Mouse (Mus musculus): Measurements from ENCODE around the gene Gm11733.
"Not testable (repeated sequence)": the region's sequence is repeated elsewhere in the genome, so short reads cannot be mapped to it uniquely, and the experiment has no call there.

Gm11733 gene

DNA sequence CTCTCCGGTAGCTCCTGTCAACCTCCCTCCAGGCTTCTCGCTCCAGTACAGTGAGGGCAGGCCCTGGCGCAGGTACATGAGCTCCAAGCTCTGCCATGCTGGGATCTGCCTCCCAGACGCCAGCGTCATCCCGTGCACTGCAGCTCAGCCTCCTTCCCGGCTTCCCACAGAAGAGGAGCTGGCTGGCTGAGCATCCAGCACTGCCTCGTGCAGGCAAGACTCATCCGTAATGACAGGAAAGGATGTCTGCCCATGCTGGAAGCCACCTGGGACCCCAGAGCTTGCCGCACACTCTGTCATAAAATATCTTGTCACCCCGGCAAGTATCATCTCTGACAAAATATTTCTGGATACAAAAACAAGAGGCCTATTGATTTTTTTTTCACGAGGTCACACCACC is at the start of gene Gm11733:
TSS of gene Gm11733 (plus strand) at position 171 of the 400 bp plus-strand sequence.
- no peak for DNase-seq (ENCODE audit: low spot score in 2 of 2)

DNA sequence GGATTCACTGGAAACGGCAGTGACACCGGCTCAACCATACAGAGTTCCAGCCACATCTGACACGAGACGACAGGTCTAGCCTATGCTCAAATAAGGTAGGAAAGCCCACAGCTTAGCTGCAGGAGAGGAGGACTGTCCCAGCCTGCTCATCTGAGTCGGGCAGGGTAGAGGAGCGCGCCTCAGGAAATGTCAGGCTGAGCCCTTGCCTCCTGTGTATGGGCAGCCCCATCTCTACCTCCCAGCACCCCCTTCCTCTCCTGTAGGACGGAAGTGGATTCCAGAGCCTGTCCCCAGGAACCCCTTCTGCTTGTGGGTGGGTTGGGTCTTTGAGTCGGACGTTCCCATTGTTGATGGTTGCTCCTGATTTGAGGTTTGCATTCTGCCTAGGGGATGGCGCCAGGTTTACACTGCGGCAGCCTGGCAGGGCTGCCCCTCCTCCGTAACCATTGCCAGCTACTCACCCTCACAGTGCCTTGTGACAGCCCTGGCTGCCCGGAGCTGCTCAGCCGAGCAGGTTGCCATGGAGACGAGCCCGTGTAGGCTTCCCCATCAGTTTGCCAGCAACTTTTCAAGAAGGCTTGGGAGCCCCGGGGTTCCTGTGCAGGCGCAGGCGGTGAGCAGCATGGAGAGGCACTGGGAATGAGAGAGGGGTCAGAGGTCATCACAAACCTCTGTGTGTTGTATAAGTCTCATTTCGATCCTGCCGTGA is 47.6 kb upstream of the Gm11733 start:
- DNase-seq (ENCODE audit: low spot score in 2 of 2): no peak

DNA sequence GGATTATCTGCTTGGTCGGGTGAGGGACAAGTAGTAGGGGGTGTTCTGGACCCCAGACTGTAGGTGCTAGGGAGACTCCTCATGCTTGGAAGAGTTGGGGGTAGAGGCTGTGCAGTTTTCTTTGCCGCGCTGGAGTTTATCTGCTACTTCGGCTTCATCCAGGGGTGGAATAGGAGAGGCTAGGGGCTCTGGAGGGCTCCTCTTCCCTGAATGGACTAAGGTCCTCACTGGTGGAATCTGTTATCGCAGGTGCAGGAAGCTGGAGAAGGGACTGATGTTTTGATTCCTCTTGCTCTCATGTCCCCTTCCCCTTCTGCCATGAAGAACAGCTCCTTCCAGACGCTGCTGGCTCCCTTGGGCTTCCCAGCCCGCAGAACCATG is 47.1 kb upstream of the Gm11733 start:
- no peak for DNase-seq (ENCODE audit: low spot score in 2 of 2)

DNA sequence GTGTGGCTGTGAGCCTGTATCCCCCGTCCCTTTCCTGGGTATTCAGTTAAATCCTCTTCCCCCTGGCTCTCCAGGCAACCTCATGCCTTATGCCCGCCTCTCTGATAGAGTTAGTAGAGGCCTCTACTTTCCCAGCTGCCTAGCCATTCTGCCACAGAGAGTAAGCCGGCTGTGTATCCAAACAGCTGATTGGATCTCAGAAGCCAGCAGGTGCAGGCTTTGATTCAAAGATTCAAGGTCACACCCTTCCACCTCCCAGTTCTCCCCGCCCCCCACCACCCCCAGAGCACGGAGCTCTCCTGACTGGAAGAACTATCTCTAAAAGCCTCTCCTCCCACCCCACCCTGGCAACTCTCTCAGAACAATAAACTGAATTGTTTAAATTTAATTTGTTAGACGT is 45.8 kb upstream of the Gm11733 start:
- DNase-seq (ENCODE audit: low spot score in 2 of 2): no peak

DNA sequence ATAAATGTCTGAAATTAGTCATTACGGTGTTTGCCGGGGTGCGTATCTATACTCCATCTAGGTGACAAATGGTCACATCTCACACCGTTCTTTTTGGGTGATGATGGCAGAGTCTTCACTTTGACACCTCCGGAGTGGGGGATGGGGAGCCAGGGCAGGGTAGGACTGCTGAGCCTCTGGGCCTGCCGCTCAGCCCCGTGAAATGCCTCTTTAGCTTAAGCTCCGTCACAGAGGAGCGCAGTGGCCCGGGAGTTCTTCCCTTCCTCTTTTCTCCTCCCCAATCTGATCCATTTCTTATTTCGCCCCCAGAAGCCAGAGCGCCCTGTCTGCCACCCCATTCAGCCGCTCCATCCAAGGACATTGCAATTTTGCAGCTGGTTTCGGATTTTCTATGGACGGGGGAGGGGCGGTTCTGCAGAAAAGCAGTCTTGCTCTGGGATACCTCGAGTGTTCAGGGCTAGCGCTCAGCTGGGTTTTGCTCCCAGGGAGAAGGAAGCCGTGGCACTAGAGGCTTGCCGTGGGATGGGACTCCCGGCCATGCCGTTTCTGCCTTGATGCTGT is 43.2 kb upstream of the Gm11733 start:
- no peak for DNase-seq (ENCODE audit: low spot score in 2 of 2)

DNA sequence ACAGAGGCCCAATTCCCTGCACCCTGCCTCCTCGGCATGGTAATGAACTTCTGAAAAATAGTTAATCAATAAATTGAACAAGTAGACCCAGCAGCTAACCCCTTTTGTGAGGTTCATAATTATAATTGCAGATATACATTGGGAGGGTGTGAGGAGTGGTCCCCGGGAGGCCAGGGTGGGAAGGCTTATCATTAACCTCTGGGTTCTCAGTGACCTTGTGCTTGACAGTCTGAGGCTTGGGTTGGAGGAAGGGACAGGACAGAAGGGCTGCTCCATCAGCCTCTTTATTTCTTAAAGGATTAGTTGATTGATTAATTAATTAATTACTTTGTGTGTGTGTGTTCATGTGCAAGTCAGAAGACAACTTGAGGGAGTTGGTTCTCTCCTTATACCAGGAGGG is 40.1 kb upstream of the Gm11733 start:
- DNase-seq (ENCODE audit: low spot score in 2 of 2): no peak

DNA sequence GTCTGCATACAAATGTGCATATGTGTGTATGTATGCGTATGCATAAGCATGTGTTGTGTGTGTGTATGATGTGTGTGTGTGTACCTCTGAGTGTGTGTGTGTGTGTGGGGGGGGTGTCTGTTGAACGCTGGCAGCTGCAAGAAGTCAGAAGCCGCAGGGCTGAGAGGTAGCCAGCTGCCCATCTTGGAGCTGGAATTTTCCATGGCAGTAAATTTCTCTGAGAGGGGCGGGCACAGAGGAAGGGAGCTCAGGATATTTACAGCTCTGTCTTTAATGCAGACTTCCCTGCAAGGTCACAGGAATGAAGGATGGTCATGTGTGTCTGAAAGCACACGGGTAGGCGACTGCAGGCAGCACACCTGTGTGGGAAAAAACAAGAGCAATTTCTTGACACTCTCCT is 38.5 kb upstream of the Gm11733 start:
- DNase-seq (ENCODE audit: low spot score in 2 of 2): no peak

DNA sequence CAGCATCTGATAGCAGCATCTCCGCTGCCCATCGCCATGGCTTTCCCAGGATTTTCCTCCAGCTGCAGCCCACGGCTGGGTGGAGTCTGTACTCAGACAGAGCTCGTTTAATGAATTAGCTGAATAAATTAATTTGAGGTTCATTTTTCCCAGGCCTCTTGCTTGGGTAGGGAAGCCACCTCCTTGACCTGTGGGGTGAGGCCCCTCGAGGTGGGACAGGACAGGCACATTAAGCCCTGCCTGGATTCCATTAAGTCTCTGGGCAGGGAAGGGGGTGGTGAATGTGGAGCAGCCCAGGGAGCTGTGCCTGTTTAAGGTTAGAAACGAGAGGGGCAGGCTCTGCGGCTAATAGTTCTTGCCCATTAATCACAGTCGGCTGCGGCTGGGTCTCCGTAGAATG is 30.1 kb upstream of the Gm11733 start:
- DNase-seq (ENCODE audit: low spot score in 2 of 2): no peak

DNA sequence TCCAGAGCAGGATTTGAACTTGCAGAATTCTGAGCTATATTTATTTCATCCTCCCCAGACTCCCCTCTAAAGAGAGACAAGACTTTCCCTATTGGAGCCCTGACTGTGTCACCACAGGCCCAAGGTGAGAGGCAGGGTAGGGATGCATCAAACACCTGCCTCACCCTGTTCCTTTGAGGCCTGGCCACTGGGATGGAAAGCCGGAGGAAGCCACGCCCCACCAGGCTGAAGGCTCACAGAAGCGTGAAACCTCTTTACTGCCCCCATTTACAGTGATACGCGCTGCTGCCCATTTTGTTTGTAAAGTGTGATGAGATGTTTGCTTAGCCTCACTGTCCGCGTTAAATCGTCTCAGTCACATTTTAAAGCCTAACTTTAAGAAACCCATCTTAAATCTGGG is 25.0 kb upstream of the Gm11733 start:
- no peak for DNase-seq (ENCODE audit: low spot score in 2 of 2)

DNA sequence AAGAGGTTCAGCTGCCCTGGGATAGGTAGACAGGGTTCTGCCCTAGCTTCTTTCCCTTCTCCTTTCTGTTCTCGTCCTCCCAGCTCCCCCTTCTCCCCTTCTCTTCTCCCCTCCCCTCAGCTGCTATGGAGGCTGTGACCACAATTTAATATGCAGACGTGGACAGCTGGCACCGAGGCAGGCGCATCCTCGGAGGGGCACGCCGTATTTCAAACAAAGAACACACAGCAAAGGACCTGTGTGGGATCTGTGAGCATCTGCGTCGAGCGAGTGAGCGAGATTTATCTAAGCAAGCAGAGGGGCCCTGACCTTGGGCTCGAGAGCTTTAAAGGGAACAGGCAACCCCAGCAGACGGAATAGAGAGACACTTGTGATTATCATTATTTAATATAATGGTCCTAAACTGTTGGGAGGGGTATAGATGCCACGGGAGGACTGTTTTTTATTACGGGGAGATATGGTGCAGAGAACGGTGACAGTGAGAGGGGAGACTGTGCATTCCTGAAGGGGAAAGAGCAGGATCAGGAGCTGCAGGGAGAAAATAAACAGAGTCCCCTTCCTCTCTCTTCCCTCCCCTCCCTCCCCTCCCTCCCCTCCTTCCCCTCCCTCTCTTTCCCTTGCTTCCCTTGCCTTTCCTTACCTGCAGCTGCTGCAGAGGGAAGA is 21.8 kb upstream of the Gm11733 start:
- no peak for DNase-seq (ENCODE audit: low spot score in 2 of 2)

DNA sequence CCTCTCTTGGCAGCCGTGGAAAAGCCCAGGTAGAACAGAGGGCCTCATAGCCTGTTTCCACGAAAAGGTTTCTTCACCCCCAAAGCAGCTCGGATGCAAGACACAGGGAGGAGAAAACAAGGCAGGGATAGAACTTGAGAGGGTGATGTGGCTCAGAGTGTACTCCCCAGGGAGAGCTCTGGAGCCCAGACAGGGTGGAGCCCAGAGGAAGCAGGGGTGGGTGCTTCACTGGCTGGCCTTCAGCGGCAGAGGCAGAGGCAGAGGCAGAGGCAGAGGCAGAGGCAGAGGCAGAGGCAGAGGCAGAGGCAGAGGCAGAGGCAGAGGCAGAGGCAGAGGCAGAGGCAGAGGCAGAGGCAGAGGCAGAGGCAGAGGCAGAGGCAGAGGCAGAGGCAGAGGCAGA is 20.8 kb upstream of the Gm11733 start:
- not testable (repeated sequence) for DNase-seq (ENCODE audit: low spot score in 2 of 2)

DNA sequence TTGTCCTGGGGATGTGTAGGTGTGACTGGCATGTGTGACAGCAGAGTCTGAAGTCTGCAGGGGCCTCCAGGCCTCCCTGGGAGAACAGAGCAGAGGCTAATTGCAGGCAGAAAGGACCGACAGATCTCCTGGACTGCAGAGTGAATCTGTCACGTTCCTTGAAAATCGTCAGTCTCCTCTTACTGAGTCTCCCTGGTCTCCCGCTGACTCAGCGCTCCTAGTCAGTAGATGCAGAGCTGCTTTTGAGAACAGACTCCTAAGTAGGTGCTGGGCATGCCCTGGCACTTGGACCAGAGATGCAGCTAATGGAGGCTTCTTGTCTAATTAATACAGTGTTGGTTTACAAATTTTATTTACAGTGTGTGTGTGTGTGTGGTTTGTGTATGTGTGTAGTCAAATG is 17.9 kb upstream of the Gm11733 start:
- DNase-seq (ENCODE audit: low spot score in 2 of 2): no peak

DNA sequence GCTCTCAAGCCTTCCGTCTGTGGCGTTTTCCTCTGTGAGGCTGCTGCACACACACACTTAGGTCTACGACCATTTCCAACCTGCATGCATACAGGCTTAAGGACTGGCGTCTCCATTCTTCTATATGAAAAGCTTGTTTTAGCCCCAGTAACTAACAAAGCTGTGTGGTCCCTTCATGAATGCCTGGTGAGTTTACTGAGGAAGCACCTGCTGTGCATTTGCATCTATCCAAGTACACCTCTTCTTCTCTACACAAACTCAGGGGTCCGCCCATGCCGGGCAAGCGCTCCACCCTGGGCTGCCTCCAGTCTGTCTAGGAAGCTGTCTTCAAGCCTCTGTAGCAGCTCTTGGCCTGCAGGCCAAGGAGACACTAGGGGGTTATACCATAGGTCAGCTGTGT is 17.3 kb upstream of the Gm11733 start:
- no peak for DNase-seq (ENCODE audit: low spot score in 2 of 2)

DNA sequence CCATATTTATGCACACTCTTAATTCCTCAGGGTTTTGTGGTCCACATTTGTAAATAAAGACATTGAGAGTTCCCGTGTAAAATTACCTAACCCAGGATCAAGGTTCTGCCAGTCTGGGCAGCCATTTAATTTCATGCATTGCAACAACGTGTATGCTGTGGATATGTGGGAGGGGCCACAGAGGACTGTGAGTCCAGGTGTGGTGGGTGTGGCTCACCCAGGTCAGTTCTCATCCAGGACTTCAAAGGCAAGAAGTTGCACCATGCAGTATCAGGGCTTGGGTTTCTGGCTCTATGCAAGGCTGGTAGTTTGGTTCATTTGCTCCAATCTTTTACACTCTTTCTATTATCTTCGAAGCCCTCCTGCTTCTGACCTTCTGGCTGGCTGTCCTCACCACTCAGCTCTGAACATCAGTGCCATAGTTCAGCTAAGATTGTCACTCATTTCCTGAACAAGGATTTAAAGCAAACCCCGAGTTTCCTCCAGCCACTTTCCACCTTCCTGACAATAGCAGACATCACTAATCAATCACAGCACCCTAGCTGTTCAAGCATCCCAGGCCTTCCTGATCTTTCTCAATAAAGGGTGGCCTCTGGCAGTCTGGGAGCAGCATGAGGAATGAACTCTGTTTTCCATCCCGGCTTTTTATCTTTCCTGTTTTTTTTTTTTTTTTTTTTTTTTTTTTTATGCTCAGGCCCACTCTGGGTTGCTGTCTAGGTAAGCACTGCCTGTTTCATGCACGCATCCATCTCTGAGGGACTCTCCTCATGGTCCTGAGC is 15.4 kb upstream of the Gm11733 start:
- DNase-seq (ENCODE audit: low spot score in 2 of 2): no peak

DNA sequence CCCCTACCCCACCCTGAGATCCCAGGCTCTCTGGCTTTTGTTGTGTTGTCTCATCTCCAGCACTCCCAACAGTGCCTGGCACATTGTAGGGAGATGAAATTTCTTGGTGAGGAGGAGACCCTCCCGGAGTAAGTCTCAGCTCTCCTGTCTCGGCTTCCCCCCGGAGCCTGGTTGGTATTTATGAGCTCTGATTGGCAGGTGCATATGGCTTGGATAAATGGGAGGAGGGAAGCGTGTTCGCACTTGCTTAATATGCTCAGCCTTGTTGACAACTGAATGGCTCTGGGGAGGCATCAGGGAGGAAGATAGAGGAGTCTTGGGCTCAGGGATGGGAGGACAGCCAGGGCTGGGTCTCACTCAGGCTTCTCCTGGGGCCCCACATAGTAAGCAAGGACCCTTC is 14.4 kb upstream of the Gm11733 start:
- no peak for DNase-seq (ENCODE audit: low spot score in 2 of 2)

DNA sequence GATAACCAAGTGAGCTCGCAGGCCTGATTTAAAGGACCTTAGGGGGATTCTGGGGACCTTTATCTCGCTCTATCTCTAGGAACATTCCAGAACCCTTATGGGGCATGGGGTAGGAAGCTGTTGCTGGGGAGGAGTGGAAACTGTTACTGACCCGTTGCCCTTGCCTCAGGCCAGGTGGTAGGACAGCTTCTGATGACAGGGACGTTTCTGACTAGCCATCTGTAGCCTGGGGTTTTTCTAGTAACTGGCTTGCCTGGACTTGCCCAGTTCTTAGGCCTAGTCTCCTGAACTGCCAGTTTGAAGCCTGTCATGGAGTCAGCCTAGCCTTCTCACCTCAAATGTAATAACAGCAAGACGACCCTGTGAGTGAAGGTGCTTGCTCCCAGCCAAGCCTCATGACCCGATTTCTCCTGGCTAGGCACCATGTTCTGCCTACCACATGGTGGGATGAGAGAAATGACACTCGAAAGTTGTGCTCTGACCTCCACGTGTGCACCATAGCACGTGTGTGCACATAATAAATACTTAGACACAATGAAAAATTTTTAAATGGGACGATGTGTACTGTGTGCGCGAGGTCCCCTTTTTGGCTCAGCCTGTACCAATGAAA is 13.5 kb upstream of the Gm11733 start:
- no peak for DNase-seq (ENCODE audit: low spot score in 2 of 2)

DNA sequence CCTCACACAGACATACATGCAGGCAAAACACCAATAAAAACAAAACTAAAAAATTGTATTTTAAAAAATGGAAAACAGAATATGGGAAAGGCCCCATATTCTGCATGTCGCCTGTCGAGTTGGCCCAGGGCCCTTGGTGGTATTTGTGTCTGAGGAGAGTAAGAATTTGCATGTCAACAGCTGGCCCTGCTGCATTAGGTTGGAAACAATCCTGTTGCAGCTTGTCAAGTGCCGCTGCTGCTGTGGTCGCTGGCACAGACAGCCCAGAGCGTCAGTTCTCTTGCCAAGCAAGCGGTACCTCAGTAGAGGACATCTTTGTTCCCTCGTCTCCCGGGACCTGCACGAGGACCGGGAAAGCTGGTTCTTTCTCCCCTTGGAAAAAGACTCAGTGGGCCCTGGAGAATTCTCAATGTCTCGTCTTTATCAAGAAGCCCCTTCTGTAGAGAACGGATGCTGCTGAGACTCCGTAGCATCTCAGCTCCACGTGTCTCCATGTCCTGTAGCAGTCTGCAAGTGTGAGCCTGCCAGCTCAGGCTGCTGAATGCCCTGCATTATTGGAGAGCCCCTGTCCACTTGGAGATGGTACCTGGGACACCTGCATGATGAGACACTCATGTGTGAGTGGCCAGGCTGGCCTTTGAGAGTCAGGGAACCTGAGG is 12.4 kb upstream of the Gm11733 start:
- no peak for DNase-seq (ENCODE audit: low spot score in 2 of 2)

DNA sequence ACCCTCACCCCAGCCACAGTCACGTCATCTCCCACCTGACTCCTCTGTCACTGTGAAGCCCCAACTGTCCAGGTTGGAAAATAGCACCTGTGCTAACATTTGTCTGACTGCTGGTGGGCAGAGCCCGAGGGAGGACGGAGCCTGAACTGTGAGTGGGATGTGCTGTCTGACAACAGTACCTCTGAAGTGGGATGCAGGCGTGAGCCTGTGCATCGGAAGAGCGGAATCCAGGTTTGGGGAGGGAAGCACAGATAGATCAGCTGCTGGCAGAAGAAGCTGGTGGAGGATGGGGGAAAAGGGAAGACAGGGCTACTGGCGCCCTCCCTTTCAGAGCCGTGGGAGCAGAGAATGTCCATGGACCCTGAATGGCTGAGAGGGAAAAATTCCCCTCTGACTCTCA is 11.3 kb upstream of the Gm11733 start:
- no peak for DNase-seq (ENCODE audit: low spot score in 2 of 2)

DNA sequence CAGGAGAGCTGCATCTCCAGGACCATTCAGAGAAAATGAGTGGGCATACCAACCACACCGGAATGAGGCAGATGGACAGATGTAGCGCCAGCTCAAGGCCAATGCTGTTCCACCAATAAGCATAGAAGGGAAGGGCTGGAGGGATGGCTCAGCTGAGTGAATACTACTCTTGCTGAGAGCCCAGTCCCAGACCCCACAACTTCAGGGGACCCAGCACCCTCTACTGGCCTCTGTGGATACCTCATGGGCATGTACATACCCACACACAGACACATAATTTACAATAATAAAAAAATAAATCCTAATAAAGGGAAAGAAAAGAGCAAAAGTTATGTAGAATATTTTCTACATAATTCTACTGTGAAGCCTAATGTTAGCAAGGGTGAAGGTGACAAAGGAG is 9.0 kb upstream of the Gm11733 start:
- no peak for DNase-seq (ENCODE audit: low spot score in 2 of 2)

DNA sequence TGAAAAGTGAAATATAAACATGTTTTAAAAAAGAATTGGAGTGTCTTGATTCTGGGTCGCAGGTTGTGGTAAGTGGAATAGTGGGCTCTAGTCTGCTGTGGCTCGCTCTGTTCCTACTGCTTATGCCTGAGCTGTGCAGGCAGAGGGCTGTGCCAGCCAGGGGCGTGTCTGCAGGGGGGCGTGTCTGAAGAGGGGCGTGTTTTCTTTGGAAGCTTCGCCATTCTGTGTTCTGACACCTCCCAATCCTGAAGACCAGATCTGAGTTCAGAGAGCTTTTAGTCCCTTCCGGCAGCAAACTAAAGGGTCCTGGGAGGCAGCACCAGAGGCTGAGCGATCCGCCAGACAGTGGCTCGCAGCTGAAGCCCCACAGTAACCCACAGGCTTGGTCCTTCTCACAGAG is 8.5 kb upstream of the Gm11733 start:
- DNase-seq (ENCODE audit: low spot score in 2 of 2): no peak

DNA sequence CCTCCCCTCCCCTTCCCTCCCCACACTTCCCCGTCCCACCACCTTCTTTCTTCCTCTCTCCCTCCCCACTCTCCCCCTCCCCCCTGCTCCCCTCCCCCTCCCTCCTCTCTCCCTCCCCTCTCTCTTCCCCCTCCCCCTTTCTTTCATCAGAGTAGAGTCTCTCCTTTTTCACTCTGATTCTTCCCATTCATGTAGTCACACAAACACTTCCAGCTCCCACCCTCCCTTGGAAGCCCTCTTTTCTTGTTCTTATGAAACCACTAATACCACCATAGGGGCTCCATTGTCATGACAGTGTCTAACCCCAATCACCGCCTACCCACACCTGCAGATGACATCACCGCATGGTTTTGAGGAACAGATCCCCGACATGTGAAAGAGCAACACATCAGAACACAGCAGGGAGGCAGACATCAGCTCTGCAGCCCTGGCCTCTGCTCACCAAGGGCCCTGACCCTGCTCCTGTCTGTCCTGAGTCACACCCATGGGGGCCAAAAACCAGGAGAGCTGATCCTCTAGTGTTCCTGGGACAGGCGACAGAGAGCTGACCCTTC is 7.5 kb upstream of the Gm11733 start:
- no peak for DNase-seq (ENCODE audit: low spot score in 2 of 2)

All from spleen, postnatal 4 days (tissue).